Mouse (Mus musculus): ENCODE measurements around the gene Aff3.

Gene Aff3

DNA sequence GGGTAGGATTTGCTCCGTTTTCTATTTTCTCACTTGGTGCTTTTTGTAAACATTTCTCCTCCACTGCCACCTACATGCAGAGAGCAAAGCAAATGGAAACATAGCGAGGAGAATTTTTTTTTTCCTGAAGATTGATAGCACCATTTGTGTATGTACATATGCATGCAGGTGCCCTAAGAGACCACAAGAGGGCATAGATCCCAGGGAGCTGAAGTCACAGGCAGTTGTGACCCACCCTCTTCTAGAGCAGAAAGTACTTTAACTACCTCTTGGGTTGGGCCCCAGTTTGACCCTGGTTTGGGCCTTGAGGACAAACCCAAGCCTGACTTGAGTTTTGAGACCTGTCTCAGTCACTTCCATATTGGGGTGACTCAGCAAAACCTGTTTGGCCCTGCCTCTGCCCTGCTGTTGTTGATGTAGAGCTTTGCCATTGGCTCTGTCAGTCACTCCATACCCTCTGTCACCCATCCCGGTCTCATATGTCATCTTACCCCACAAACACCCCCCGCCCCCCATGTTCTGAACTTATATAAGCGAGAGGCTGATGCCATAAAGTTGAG, 9.7 kb downstream of the Aff3 start:
- no peak for DNase-seq

GRCm38 (mm10) chr1:38650031-38650430, 14.7 kb downstream of the Aff3 start:
- no peak for DNase-seq

DNA sequence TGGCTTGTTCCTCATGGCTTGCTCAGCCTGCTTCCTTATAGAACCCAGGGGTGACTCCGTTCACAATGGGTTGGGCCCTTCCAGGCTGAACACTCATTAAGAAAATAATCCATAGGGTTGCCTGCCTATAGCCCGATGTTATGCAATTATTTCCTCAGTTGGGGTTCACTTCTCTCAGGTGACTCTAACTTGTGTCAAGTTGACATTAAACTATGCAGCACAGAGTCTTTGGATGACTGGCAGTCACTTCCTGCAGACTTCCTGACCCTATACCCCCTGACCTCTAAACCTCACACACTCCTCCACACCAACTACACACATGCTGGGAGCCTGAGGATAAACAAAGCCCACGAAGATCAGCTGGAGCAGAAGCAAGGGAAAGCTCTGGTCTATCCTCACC, 15.6 kb downstream of the Aff3 start:
- no peak for DNase-seq

DNA sequence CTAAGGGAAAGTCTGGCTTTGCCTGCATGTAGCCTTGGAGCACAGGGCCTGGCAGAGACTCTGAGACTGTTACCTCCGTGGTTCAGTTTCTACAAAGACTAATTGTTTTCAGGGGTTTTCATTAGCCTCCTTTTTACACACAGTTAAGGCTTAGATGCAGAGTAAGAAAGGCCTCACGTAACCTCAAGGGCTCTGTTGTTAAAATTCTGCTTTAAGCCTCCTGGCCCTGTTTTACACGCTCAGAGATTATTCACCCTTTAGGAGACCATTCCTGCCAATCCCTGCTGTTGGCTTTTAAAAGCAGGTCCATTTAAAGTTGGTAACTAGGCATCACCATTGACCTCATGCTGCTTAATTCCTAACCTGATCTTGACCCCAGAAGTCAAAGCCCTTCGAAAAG, 22.5 kb downstream of the Aff3 start:
- no peak for DNase-seq

GRCm38 (mm10) chr1:38639669-38640068, 25.1 kb downstream of the Aff3 start:
- DNase-seq = no peak

DNA sequence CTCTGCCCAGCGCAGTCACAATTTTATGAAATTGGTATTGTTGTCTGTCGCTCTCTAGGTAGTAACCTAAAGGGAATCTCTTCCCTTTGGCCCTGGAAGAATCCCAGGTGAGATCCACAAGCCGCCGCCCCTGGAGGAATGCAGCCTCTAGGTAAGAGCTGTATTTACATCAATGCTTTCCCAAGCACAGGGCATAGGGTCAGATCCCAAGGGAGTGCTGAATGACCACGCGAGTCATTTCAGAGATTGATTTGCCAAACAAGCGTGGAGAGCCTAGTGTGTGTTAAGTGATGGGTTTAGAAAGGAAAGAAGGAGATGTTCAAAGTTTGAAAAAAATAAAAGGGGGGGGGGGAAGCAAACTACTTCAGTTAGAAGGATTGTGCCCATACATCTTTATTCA, 29.2 kb downstream of the Aff3 start:
- DNase-seq = no peak

GRCm38 (mm10) chr1:38634081-38634480, 30.7 kb downstream of the Aff3 start:
- no peak for DNase-seq

DNA sequence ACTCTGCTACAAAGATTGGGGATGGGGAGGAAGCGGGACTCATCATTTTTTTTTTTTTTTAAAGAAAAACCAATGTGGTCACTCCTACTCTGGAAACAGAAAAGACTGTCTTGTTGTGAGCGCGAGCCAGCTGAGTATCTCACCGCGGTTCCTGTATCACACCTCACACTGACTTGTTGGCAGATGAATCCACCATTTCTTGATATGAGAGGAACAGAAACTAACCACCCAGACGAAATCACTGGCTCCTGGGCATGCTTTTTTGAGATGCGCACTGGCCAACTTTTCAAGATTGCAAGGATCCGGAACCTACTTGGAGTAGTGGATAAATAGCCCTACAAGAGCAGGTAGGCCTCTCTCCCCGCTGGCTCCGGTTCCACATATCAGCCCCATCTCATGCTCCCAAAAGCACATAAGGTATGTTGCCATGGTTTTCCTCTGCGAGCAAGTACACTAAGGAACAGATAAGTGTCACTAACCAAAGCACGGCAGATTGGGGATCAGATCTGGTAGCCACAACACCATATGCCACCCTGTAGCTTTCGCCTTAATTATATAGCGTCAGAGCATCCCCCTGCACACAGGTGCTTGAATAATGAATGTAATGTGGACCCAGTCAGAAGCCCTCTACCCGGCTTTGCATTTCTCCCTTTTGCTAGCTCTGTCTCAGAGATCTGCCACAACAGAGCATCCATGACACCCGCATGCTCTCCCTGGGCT, 32.1 kb downstream of the Aff3 start:
- no peak for DNase-seq

DNA sequence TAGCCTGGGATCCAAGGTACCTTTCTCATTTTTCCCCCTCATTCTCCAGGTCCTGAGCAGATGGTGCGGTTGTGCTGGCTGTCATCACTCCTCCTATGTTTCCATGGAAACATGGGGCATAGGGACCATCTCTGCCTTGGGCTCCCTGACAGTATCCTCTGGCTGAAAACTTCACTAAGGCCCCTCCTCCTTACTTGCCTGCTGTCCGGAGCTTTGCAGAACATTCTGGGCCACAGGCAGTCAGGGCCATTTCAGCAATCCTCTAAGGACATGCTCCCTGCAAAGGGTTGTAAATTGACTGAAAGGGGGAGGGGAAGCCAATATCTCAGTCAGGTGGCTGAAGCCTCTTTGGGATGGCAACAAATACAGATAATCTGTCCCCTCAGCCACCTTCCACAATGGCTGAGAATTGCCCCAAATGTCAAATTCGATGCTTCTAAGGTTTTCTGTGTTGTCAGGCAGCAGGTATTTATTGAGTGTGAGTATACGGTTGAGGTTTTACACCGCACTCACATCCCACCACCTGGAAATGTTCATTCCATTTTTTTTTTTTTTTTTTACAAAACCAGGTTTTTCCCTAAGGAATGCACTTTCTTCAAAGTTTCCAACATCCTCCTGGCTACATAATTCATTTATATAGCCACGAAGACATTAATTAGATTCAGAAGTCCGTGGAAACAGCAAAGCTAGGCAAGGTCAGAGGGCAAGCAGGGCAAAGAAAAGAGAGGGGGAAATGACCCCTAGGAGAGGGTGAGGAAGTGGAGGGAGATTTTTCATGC, 33.1 kb downstream of the Aff3 start:
- DNase-seq = no peak

DNA sequence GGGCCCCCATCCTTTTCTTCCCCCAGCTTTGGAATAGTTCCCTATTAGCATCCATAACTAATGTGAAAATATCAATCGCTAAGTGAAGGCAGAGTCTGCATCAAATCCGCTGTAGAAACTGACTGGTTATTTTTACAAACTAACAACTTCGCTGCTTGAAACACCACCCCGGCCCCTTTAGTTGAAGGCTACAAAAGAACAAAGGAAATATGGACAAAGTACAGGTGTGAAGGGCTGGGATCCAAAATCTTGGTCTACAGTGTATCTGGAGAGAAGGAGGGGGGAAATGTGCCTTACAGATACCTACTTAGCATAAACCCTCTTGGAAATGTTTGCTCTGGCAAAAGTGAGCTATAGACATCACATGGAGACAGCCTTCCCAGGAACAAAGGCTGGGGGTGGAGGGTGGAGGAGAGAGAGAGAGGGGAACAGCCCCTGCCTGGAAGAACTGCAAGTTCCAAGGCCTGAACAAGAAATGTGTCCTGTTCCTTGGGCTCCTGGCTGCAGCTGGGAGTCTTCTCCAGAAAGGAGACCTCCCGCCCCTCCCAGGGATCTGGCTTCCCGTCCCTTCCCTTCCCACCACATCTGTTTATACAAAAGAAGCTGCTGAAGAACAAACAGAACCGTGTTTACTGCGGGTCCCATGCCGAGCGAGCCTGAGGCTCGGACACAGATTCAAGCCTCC, 35.7 kb downstream of the Aff3 start:
- DNase-seq = no peak

DNA sequence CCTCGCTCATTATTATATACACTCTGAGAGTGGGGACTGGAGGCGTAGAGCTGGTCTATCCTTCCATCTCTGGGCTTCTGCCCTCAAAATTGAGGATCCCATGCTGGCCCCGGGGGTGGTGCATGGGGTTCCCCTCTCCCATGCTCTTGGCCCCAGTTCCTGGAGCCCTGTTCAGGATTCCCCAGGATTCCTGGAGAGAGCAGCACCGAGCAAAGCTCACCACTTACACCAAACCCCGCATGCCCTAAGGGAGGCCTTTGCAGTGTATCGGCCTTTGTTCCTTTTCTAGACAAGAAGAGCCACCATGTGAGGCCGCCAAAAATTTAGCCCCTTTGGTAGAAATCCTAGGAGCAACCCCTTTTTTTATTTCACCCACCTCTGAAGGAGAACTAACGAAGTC, 36.3 kb downstream of the Aff3 start:
- peak; percentile 27 for DNase-seq

DNA sequence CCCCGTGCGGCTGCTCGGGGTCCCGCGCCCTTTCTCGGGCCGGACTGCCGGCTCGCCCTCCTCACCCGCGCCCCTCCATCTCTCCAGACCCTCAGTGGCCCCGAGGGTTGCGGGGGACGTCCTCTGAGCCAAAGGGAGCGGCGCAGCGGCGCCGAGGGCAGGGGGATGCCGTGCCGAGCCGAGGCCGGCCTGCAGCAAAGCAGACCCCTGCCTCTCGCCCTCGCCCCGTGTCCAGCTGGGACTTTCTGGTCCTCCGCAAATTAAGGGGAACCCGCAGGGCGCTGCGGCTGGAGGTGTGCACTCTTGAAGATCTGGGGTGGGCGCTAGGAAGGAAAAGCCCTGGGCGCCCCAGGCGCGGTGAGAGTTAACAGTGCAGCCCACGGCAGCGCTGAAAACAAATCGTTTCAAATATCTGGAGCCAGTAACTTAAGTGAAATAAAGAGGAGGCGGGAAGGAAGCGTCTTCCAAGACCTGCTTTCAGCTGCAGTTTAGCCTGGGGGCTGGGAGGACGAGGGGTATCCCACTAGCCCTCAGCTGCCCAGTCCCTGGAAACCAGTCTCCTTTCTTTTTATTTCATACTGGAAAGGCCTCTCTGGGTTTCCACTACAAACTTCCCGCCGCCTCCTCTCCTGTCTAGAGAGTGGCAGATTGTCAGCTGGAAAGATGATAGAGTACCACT, 36.9 kb downstream of the Aff3 start:
- no peak for DNase-seq

- DNase-seq = peak; percentile 60
Measured at GRCm38 (mm10) chr1:38626739-38627661, 37.8 kb downstream of the Aff3 start.

DNA sequence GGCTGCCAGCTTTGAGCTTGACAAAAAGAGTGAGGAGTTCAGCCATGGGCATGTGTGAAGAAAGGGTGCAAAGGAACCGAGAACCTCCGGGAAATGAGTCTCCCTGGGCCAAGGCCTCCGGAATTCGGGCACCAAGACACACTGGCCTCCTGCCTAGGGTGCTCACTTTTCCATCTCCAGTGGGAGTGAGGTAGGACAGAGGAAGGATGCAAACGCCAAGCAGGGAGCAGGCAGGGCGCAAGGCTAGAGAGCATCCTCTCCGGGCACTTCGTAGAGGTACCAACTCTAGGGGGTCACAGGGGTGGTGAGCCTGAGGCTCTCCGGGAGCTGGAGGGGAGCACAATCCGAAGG, 38.4 kb downstream of the Aff3 start:
- DNase-seq = peak; percentile 40

DNA sequence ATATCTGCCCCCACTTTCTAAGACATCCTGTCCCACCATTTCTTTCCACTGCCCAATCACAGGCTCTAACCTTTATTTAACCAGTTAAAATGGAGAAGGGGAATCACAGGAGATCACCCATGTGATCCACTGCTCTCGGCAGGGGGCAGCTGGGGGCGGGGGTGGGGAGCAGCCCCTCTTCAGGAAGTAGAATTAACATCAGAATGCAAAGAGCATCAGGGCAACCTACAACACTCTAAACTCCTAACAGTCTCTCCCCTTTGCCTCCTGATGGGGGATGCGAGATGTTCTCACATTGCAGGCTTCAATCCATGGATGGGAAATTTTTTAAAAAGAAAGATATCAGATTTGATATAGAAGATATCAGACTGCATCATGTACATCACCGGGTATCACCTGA, 42.9 kb downstream of the Aff3 start:
- no peak for DNase-seq

- no peak for DNase-seq
Measured at GRCm38 (mm10) chr1:38620401-38620800, 44.4 kb downstream of the Aff3 start.

- DNase-seq = no peak
Measured at GRCm38 (mm10) chr1:38606741-38607140, 58.0 kb downstream of the Aff3 start.

DNA sequence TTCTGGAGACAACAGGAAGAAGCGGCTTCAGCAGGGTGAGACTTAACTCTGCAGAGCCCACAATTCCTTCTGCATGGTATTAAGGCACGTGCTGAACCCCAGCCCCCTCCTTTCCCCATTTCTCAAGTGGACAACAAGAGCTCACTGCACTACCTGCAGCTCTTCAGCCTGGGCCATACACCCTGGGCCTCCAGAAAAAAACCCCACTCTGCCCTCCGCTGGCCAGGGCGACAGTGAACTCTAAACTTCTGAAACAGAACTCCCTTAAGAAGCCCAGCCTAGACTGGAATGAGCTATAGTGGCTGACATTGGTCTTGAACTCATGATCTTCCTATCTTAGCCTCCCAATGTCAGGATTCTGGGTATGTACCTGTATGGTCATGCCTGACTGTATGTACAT, 59.3 kb downstream of the Aff3 start:
- no peak for DNase-seq

DNA sequence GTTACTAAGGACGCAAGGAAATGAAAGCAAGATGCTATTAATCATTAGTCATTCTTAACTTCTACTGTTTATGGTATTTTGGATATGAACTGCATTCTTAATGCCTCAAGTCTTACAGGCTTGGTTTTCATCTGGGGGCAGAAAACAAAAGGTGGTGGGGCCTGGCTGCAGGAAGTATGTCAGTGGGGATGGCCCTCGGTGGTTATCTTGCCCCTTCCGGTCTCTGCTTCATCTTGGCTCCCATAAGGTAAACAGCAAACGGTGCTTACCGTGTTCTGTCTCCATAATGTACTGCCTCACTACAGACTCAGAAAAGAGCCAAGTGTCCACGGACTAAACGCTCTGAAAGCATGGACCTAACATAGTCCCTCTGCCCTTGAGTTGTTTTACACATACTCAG, 60.1 kb downstream of the Aff3 start:
- DNase-seq = no peak

DNA sequence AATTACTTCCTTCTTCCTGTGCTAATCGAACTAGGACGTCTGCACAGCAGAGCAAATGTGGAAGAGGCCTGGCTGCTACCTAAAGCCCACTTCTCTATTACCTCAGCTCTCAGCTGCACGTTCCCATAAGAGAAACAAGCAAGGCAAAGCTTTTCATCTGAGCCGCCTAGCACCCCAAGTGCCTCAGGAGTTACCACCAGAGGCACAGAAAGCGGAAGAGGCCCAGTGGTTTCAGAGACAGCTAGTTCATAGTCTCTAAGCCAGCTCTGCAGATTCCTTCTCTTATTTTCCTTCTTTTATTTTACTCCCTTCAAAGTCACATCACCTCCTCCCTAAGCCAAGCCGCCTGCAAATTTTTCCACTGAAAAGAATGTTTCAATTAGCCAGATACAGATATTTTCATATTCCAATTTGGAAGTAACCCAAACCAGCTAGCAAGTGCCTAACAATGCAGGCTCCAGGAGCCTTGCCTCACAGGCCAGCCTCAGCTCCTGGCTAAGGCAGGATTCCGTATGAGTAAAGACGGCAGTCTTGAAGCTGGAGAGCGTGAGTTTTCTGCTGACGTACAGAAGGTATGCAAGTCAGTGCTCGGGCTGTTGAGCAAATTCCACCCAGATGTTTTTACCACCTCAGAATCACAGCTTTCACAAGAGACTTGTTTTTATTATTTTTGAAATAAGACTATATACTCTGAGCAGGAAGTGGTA, 62.8 kb downstream of the Aff3 start:
- no peak for DNase-seq

- DNase-seq = no peak
Measured at GRCm38 (mm10) chr1:38595311-38595710, 69.4 kb downstream of the Aff3 start.

Measured in cerebellum, adult 9-10 months (tissue).